Mouse (Mus musculus) MEL (cell line): Measurements from ENCODE around the gene Ddn. TPM values are rescaled to one million over a fixed set of nuclear protein-coding genes. Genes with fewer than 3 reads are reported as not detected.

Source experiments
- DNase-seq: peaks from one replicate; pipeline ENCODE4 v3.0.0; 2011; ENCODE audit warnings: low read depth, low spot score
- H3K27ac ChIP-seq: 2 replicates; pipeline ENCODE4 v1.5.1; 2012; ENCODE audit warnings: low read depth, mild to moderate bottlenecking, control low read depth, low read length, moderate library complexity; ENCODE audit not compliant: control insufficient read depth
- H3K27me3 ChIP-seq, 2 experiments: fragments of 150-350 bp in 1 of 2; sonication (generic) in 1 of 2; 2 replicates each; pipeline ENCODE4 v1.6.1; 2012; ENCODE audit warnings: low read length in 2 of 2, mild to moderate bottlenecking in 2 of 2, improper control_type of control experiment in 1 of 2, moderate library complexity in 1 of 2; ENCODE audit not compliant: insufficient read depth in 2 of 2, control insufficient read depth in 1 of 2
- H3K36me3 ChIP-seq, 2 experiments: 2 replicates each; pipeline ENCODE4 v1.6.1; 2012 to 2014; ENCODE audit warnings: low read length in 2 of 2, improper control_type of control experiment in 1 of 2, inconsistent platforms in 1 of 2, mild to moderate bottlenecking in 1 of 2; ENCODE audit not compliant: insufficient read depth in 2 of 2, control insufficient read depth in 1 of 2
- H3K4me1 ChIP-seq, 2 experiments: fragments of 150-350 bp in 1 of 2; sonication (generic) in 1 of 2; 2 replicates each; pipeline ENCODE4 v1.6.1; 2012; ENCODE audit warnings: low read length in 2 of 2, improper control_type of control experiment in 1 of 2, mild to moderate bottlenecking in 1 of 2; ENCODE audit not compliant: insufficient read depth in 2 of 2, control insufficient read depth in 1 of 2
- H3K4me3 ChIP-seq, 2 experiments: fragments of 150-350 bp in 1 of 2; sonication (generic) in 1 of 2; 2 replicates each; pipeline ENCODE4 v1.5.1; 2012; ENCODE audit warnings: low read depth in 2 of 2, low read length in 2 of 2, mild to moderate bottlenecking in 2 of 2, moderate library complexity in 2 of 2, control low read depth in 1 of 2, improper control_type of control experiment in 1 of 2; ENCODE audit not compliant: control insufficient read depth in 1 of 2, insufficient read depth in 1 of 2
- H3K79me2 ChIP-seq: 2 replicates; pipeline ENCODE4 v1.6.1; 2012; ENCODE audit warnings: mild to moderate bottlenecking, low read length, moderate library complexity; ENCODE audit not compliant: control insufficient read depth, poor library complexity, insufficient read depth
- H3K9ac ChIP-seq: 2 replicates; pipeline ENCODE4 v1.6.1; 2012; ENCODE audit warnings: low read depth, mild to moderate bottlenecking, control low read depth, low read length, moderate library complexity; ENCODE audit not compliant: control insufficient read depth, poor library complexity, severe bottlenecking
- H3K9me3 ChIP-seq: fragments of 150-350 bp; sonication (generic); replicated peaks from 2 replicates; pipeline ENCODE4 v1.6.1; 2012; ENCODE audit warnings: mild to moderate bottlenecking, low read length, improper control_type of control experiment, moderate library complexity; ENCODE audit not compliant: insufficient read depth
- CHD1 ChIP-seq: IDR thresholded peaks from 2 replicates; pipeline ENCODE4 v1.6.1; 2012; ENCODE audit warnings: low read depth, mild to moderate bottlenecking, inconsistent platforms, low read length, improper control_type of control experiment
- CHD2 ChIP-seq: IDR thresholded peaks from 2 replicates; pipeline ENCODE4 v1.6.1; 2011; ENCODE audit warnings: low read length, improper control_type of control experiment
- E2F4 ChIP-seq: IDR thresholded peaks from 2 replicates; pipeline ENCODE4 v1.6.1; 2011; ENCODE audit warnings: low read depth, low read length, improper control_type of control experiment, borderline replicate concordance
- ELF1 ChIP-seq: IDR thresholded peaks from 2 replicates; pipeline ENCODE4 v1.6.1; 2014; ENCODE audit warnings: low read depth, mild to moderate bottlenecking, inconsistent platforms, low read length, improper control_type of control experiment, moderate library complexity
- HCFC1 ChIP-seq: IDR thresholded peaks from 2 replicates; pipeline ENCODE4 v1.6.1; 2012; ENCODE audit warnings: low read depth, mild to moderate bottlenecking, inconsistent platforms, low read length, improper control_type of control experiment, moderate library complexity
- JUND ChIP-seq: IDR thresholded peaks from 2 replicates; pipeline ENCODE4 v1.6.1; 2011; ENCODE audit warnings: low read depth, mild to moderate bottlenecking, improper control_type of control experiment, low read length
- MAZ ChIP-seq: IDR thresholded peaks from 2 replicates; pipeline ENCODE4 v1.6.1; 2012; ENCODE audit warnings: low read depth, mild to moderate bottlenecking, inconsistent platforms, low read length, improper control_type of control experiment
- MEF2A ChIP-seq: IDR thresholded peaks from 2 replicates; pipeline ENCODE4 v1.6.1; 2014; ENCODE audit warnings: low read depth, mild to moderate bottlenecking, inconsistent platforms, low read length, improper control_type of control experiment; ENCODE audit not compliant: poor library complexity, insufficient replicate concordance, severe bottlenecking; ENCODE audit errors: extremely low read depth
- MXI1 ChIP-seq: IDR thresholded peaks from 2 replicates; pipeline ENCODE4 v1.6.1; 2011; ENCODE audit warnings: mild to moderate bottlenecking, low read depth, low read length, improper control_type of control experiment
- NELFE ChIP-seq: IDR thresholded peaks from 2 replicates; pipeline ENCODE4 v1.6.1; 2011; ENCODE audit warnings: low read depth, low read length, improper control_type of control experiment
- POLR2A ChIP-seq, 2 experiments: IDR thresholded peaks; 2 replicates each; pipeline ENCODE4 v1.6.1; 2011 to 2012; ENCODE audit warnings: low read length in 2 of 2, mild to moderate bottlenecking in 2 of 2, control low read depth in 1 of 2, improper control_type of control experiment in 1 of 2, low read depth in 1 of 2, moderate library complexity in 1 of 2; ENCODE audit not compliant: control insufficient read depth in 1 of 2, insufficient read depth in 1 of 2, poor library complexity in 1 of 2
- POLR2AphosphoS5 ChIP-seq: IDR thresholded peaks from 2 replicates; pipeline ENCODE4 v1.6.1; 2012; ENCODE audit warnings: low read depth, borderline replicate concordance, mild to moderate bottlenecking, inconsistent platforms, low read length, moderate library complexity, mixed read lengths
- SMC3 ChIP-seq: IDR thresholded peaks from 2 replicates; pipeline ENCODE4 v1.6.1; 2011; ENCODE audit warnings: low read depth, low read length, improper control_type of control experiment
- TAL1 ChIP-seq: IDR thresholded peaks from 2 replicates; pipeline ENCODE4 v1.6.1; 2012; ENCODE audit warnings: mild to moderate bottlenecking, inconsistent platforms, low read length, moderate library complexity, mixed read lengths
- TBP ChIP-seq: IDR thresholded peaks from 2 replicates; pipeline ENCODE4 v1.8.0; 2011; ENCODE audit warnings: low read depth, low read length, improper control_type of control experiment
- TCF12 ChIP-seq: IDR thresholded peaks from 2 replicates; pipeline ENCODE4 v1.6.1; 2014; ENCODE audit warnings: low read depth, mild to moderate bottlenecking, inconsistent platforms, low read length, improper control_type of control experiment, moderate library complexity
- UBTF ChIP-seq: IDR thresholded peaks from 2 replicates; pipeline ENCODE4 v1.6.1; 2012; ENCODE audit warnings: low read depth, mild to moderate bottlenecking, inconsistent platforms, low read length, improper control_type of control experiment, moderate library complexity, borderline replicate concordance; ENCODE audit not compliant: insufficient read depth
- USF2 ChIP-seq, 2 experiments: IDR thresholded peaks; 2 replicates each; pipeline ENCODE4 v1.6.1; 2011 to 2012; ENCODE audit warnings: improper control_type of control experiment in 2 of 2, low read length in 2 of 2, borderline replicate concordance in 1 of 2, inconsistent platforms in 1 of 2, low read depth in 1 of 2, mild to moderate bottlenecking in 1 of 2; ENCODE audit not compliant: insufficient read depth in 1 of 2
- ZC3H11A ChIP-seq: IDR thresholded peaks from 2 replicates; pipeline ENCODE4 v1.6.1; 2012; ENCODE audit warnings: low read depth, mild to moderate bottlenecking, inconsistent platforms, low read length, improper control_type of control experiment
- ZKSCAN1 ChIP-seq: IDR thresholded peaks from 2 replicates; pipeline ENCODE4 v1.6.1; 2012; ENCODE audit warnings: low read depth, mild to moderate bottlenecking, inconsistent platforms, low read length, improper control_type of control experiment, moderate library complexity
- polyA plus RNA-seq, 2 experiments: library from polyadenylated mRNA; stranded (reverse) in 1 of 2; unstranded in 1 of 2; fragments of >175 nt in 1 of 2; fragments of >200 nt in 1 of 2; gene quantifications; 2 replicates each; pipeline versions ENCODE4 v1.2.1 to v1.2.4; 2012; ENCODE audit warnings: low replicate concordance in 2 of 2, low read depth in 1 of 2; ENCODE audit not compliant: insufficient read length in 2 of 2, insufficient read depth in 1 of 2, missing spikeins in 1 of 2
- total RNA-seq: library from RNA; depleted of rRNA; stranded (reverse); fragments of 300-350 nt; gene quantifications from 2 replicates; pipeline ENCODE4 v1.2.3, GENCODE M21; 2012

The Ddn gene
- total and polyA plus RNA-seq, 3 experiments = 4.0 to 4.2 TPM; not detected in 1

DNA sequence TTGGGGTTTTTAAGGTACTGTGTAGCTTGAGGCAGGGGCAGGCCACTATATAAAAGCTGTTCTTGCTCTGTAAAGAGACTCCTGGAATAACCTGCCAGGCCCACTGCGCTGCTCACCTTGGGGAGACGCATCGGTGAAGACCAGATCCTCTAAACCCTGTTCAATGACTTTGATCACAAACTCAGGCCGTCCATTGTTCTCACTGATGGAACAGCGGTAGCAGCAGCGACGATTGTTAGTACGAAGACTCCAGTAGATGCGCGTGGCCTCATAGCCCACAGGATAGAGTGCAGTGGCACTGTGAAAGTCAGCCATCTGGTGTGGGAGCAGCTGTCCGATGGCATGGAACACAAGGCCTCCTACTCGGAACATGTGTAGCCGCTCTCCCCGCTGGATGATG lies 29.9 kb upstream of the Ddn start:
- no peak for DNase-seq
- Histone ChIP-seq H3K27ac (no peak overlapping the region), H3K36me3 (peaks cover 0 to 16% of the 10 kb centered on the region in 2 experiments; a peak in 2 of 4 replicates), H3K27me3 (no peaks in the 10 kb centered on the region), H3K9me3 (no peaks in the 10 kb centered on the region), H3K4me1 (no peaks in the 10 kb centered on the region), H3K79me2 (no peaks in the 10 kb centered on the region), H3K9ac (no peak overlapping the region), H3K4me3 (no peak overlapping the region)
- TF ChIP-seq MXI1 (no peak), E2F4 (no peak), USF2 (IDR thresholded peaks at IDR 0.05; ENCODE audit: borderline replicate concordance in 1 of 2, insufficient read depth in 1 of 2, low read depth in 1 of 2, low read length in 2 of 2) (no peak), POLR2AphosphoS5 (peak; percentile 34; the same call in 1 of the 2 replicates), CHD1 (no peak), TCF12 (no peak)

DNA sequence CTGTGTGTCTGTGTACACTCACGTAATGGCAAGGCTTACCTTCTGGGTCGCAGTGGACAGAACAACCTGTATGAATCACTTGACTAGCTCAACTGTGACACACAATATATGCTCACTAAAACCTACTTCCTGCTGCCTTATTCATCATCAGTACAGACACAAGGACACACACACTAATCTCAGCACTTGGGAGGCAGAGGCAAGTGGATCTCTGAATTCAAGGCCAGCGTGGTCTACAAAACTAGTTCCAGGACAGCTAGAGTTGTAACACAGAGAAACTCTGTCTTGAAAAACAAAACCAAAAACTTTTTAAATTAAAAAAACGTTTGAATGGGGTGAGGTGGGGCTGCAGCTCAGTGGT lies 28.4 kb upstream of the Ddn start:
- Histone ChIP-seq H3K79me2 (no peaks in the 10 kb centered on the region), H3K27ac (no peak overlapping the region), H3K4me3 (no peak overlapping the region), H3K36me3 (peaks cover 6 to 15% of the 10 kb centered on the region in 2 experiments), H3K4me1 (peaks cover 2 to 5% of the 10 kb centered on the region in 2 experiments; a peak in 2 of 4 replicates), H3K9me3 (no peaks in the 10 kb centered on the region), H3K9ac (no peak overlapping the region), H3K27me3 (no peaks in the 10 kb centered on the region)
- no peak for TF ChIP-seq JUND
- no peak for TF ChIP-seq ZKSCAN1
- TF ChIP-seq ZC3H11A = no peak
- TF ChIP-seq POLR2AphosphoS5 = no peak
- no peak for TF ChIP-seq HCFC1
- TF ChIP-seq MAZ = no peak
- TF ChIP-seq UBTF = no peak
- TF ChIP-seq TAL1 = no peak
- TF ChIP-seq SMC3 = no peak
- TF ChIP-seq POLR2A (IDR thresholded peaks at IDR 0.05; ENCODE audit: control insufficient read depth in 1 of 2, insufficient read depth in 1 of 2, low read depth in 1 of 2, low read length in 2 of 2, poor library complexity in 1 of 2) = no peak
- TF ChIP-seq NELFE = no peak
- TF ChIP-seq MXI1 = no peak
- no peak for TF ChIP-seq MEF2A
- no peak for TF ChIP-seq CHD2
- TF ChIP-seq TBP = no peak
- no peak for TF ChIP-seq USF2 (IDR thresholded peaks at IDR 0.05; ENCODE audit: borderline replicate concordance in 1 of 2, insufficient read depth in 1 of 2, low read depth in 1 of 2, low read length in 2 of 2)
- no peak for TF ChIP-seq E2F4
- TF ChIP-seq ELF1 = no peak
- no peak for DNase-seq
